Mouse (Mus musculus) duodenum, adult 2 months (tissue): ENCODE results near the gene Gm11011. TPM values are rescaled to one million over a fixed set of nuclear protein-coding genes. Genes with fewer than 3 reads are reported as not detected.

ENCODE experiments used
- polyA plus RNA-seq: library from polyadenylated mRNA; depleted of rRNA; stranded (reverse); fragments of >200 nt; gene quantifications from 2 replicates; pipeline ENCODE4 v1.2.3, GENCODE M21; 2012; ENCODE audit warnings: low replicate concordance; rRNA removed

Gm11011 gene
- not detected in 2 replicates for polyA plus RNA-seq

DNA sequence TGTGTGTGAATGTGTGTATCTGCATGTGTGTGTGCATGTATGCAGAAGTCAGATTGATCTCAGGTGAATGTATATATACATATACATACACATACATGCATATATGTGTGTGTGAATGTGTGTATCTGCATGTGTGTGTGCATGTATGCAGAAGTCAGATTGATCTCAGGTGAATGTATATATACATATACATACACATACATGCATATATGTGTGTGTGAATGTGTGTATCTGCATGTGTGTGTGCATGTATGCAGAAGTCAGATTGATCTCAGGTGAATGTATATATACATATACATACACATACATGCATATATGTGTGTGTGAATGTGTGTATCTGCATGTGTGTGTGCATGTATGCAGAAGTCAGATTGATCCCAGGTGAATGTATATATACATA, at the start of gene Gm11011:
TSS of gene Gm11011 (minus strand) at position 101 of the 400 bp plus-strand sequence.

GRCm38 (mm10) chr2:169632338-169633151, 45.0 kb upstream of the Gm11011 start, which contains the start of gene Tshz2:
Gene Tshz2 (plus strand): TSS chr2:169633013.

Other genes with a start within 250 kb of the Gm11011 start
- 2.9 and 5.2 TPM in 2 replicates for gene Tshz2, start 45.3 kb upstream of the Gm11011 start, polyA plus RNA-seq